Mouse (Mus musculus): Measurements from ENCODE around the gene Prok1. TPM values are rescaled to one million over a fixed set of nuclear protein-coding genes. Genes with fewer than 3 reads are reported as not detected.

Gene Prok1
- 0.04 and 0.13 TPM in 2 replicates for polyA plus RNA-seq (2015; fragmentation: Nextera tagmentation; extraction: Ambion mirVana)

DNA sequence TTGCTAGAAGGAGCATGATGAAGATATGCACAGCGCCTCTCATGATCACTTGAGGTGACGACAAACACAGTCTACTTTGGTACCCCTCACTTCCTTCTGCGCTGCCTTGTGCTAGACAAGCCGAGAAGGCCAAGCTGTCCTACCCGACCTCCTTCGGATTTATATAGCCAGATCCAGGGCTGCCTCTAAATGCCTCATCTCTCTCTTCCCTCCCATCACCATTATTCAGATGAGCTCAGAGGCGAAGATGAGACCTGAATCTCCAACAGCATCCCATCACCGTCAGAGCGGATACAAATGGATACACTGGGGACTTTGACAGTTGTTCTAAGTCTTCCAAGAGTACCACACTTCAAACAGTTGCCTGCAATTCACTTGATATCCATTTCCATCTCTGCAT is at the start of gene Prok1:
Gene Prok1, minus strand, starts transcription at position 101 of the 400 bp plus-strand sequence.
- H3K27ac ChIP-seq (ENCODE audit: low read length) = no peak within 1 kb of the TSS
- no peaks in the 10 kb centered on the region for H3K9me3 ChIP-seq (ENCODE audit: control insufficient read depth, low read length)
- no peak within 1 kb of the TSS for H3K4me3 ChIP-seq (ENCODE audit: low read length)
- 89% methylated on average over 9 of the region's 9 CpGs for WGBS
- no peaks in the 10 kb centered on the region for H3K27me3 ChIP-seq (replicated peaks; ENCODE audit: control insufficient read depth, insufficient read depth, low read length)
- no peak within 1 kb of the TSS for H3K4me2 ChIP-seq (ENCODE audit: low read depth, low read length)
- H3K9ac ChIP-seq (ENCODE audit: low read depth, low read length) = no peak within 1 kb of the TSS
- no peak for ATAC-seq
- H3K4me1 ChIP-seq (ENCODE audit: control insufficient read depth, insufficient read depth, low read length) = no peaks in the 10 kb centered on the region
- no peaks in the 10 kb centered on the region for H3K36me3 ChIP-seq (ENCODE audit: control insufficient read depth, insufficient read depth, low read length)

DNA sequence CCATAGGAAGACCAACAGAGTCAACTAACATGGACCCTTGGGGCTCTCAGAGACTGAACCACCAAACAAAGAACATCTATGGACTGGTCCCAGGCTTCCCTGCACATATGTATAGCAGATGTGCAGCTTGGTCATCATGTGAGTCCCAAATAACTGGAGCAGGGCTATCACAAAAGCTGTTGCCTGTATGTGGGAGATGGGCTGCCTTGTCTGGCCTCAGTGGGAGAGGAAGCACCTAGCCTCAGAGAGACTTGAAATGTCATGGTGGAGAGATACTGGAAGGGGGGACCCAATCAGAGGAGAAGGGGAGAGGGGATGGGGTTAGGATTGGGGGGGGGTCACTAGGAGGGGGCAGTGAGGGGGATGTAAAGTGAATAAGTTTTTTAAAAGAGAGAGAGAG is 47.8 kb upstream of the Prok1 start:
- peaks cover 5% of the 10 kb centered on the region; the same call in 1 of the 2 replicates for H3K36me3 ChIP-seq (ENCODE audit: control insufficient read depth, insufficient read depth, low read length)
- ATAC-seq = no peak
- H3K9ac ChIP-seq (ENCODE audit: low read depth, low read length) = no peak overlapping the region
- H3K9me3 ChIP-seq (ENCODE audit: control insufficient read depth, low read length) = no peaks in the 10 kb centered on the region
- H3K4me2 ChIP-seq (ENCODE audit: low read depth, low read length) = no peak overlapping the region
- H3K27me3 ChIP-seq (replicated peaks; ENCODE audit: control insufficient read depth, insufficient read depth, low read length) = no peaks in the 10 kb centered on the region
- H3K4me1 ChIP-seq (ENCODE audit: control insufficient read depth, insufficient read depth, low read length) = peaks cover 2% of the 10 kb centered on the region; the same call in 1 of the 2 replicates
- no peak overlapping the region for H3K4me3 ChIP-seq (ENCODE audit: low read length)
- no peak overlapping the region for H3K27ac ChIP-seq (ENCODE audit: low read length)

DNA sequence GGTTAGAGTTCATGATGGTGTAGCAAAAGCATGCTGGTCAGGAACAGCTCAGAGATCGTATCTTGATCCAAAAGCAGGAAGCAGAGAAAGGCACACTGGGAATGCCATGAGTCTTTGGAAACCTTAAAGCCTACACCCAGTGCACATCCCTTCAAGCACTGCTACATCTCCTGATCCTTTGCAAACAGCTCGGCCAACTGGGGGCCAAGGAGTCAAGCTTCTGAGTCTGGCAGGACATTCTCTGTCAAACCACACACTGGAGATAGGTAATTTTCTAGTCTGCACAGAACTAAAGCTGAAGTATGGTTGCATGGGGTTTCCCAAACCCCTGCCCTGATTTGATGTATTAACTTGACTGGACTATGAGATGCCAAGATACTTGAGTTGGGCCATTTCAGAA is 46.6 kb upstream of the Prok1 start:
- Histone ChIP-seq H3K36me3 (ENCODE audit: control insufficient read depth, insufficient read depth, low read length) (peaks cover 7% of the 10 kb centered on the region; the same call in 1 of the 2 replicates), H3K4me1 (ENCODE audit: control insufficient read depth, insufficient read depth, low read length) (peaks cover 2% of the 10 kb centered on the region; the same call in 1 of the 2 replicates), H3K27ac (ENCODE audit: low read length) (no peak overlapping the region), H3K4me3 (ENCODE audit: low read length) (no peak overlapping the region), H3K4me2 (ENCODE audit: low read depth, low read length) (no peak overlapping the region), H3K9me3 (ENCODE audit: control insufficient read depth, low read length) (no peaks in the 10 kb centered on the region), H3K27me3 (replicated peaks; ENCODE audit: control insufficient read depth, insufficient read depth, low read length) (no peaks in the 10 kb centered on the region), H3K9ac (ENCODE audit: low read depth, low read length) (no peak overlapping the region)
- ATAC-seq = no peak
- WGBS = 87% methylated on average over 2 of the region's 2 CpGs

DNA sequence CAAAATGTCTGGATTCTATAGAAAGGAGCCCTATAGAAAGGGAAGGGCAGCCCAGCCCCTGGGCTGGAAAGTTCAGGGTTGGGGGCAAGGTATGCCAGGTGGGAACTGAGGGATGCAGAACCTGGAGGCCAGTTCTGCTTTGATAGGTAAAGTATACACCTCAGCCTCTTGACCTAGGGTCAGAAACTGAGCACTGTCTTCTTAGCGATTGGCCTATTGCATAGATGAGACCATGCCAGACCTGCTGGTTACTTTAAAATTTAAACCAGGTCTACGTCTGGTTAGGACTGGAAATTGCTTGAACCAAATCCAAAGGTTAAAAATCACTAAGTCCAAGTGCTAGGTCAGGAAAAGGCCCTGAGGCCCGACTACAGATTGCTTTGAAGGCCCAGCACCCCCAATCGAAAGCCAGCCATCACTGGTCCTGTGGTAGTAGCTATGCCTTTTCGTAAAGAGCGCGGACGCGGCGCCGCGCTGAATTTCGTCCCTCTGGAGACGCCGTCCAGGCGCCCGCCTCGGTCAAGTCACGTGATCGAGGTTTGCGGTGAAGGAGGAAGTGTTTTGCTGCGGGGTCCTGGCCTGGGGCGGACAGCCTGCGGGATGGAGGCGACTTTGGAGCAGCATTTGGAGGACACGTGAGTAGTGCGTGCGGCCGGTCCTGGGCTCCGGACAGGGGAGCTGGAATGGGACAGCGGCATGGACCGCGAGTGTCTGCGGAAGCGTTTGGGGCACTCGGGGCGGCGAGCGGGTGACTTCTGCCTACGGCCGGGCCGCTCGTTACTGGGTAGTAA is 39.2 kb upstream of the Prok1 start, which contains the start of gene Lamtor5:
Gene Lamtor5, plus strand, starts transcription at position 380 of the 791 bp plus-strand sequence.
- WGBS = 3% methylated on average over 43 of the region's 43 CpGs

DNA sequence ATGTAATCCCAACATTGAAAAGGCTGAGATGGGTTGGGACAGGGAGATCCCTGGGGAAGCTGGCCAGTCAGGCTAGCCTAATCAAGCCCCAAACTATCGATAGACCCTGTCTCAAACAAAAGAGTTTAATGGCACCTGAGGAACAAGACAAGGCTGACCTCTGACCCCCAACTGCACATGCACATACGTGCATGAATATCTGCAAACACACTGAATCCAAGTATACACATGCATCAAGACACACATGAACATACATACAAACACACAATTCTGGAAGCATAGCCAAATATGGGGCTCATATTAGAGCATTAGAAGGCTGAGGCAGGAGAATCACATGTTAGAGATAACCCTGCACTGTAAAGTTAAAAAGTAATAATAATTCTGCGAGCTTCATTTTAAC is 37.1 kb upstream of the Prok1 start:
- Histone ChIP-seq H3K36me3 (ENCODE audit: control insufficient read depth, insufficient read depth, low read length) (no peaks in the 10 kb centered on the region), H3K9ac (ENCODE audit: low read depth, low read length) (no peak overlapping the region), H3K27me3 (replicated peaks; ENCODE audit: control insufficient read depth, insufficient read depth, low read length) (no peaks in the 10 kb centered on the region), H3K9me3 (ENCODE audit: control insufficient read depth, low read length) (no peaks in the 10 kb centered on the region), H3K27ac (ENCODE audit: low read length) (no peak overlapping the region), H3K4me2 (ENCODE audit: low read depth, low read length) (no peak overlapping the region), H3K4me3 (ENCODE audit: low read length) (no peak overlapping the region), H3K4me1 (ENCODE audit: control insufficient read depth, insufficient read depth, low read length) (peaks cover 11% of the 10 kb centered on the region)
- WGBS = 84% methylated on average over 3 of the region's 3 CpGs
- no peak for ATAC-seq

More for the DNA sequence above, 39.2 kb upstream of the Prok1 start, which contains the start of gene Lamtor5:
- Histone ChIP-seq H3K9me3 (ENCODE audit: control insufficient read depth, low read length) (no peaks in the 10 kb centered on the region), H3K4me3 (ENCODE audit: low read length) (peak within 1 kb of the TSS; percentile 98), H3K4me1 (ENCODE audit: control insufficient read depth, insufficient read depth, low read length) (peaks cover 11% of the 10 kb centered on the region), H3K36me3 (ENCODE audit: control insufficient read depth, insufficient read depth, low read length) (peaks cover 7% of the 10 kb centered on the region; the same call in 1 of the 2 replicates), H3K27me3 (replicated peaks; ENCODE audit: control insufficient read depth, insufficient read depth, low read length) (no peaks in the 10 kb centered on the region), H3K9ac (ENCODE audit: low read depth, low read length) (peak within 1 kb of the TSS; percentile 88), H3K27ac (ENCODE audit: low read length) (peak within 1 kb of the TSS; percentile 33), H3K4me2 (ENCODE audit: low read depth, low read length) (peak within 1 kb of the TSS; percentile 68)
- peak; percentile 87 for ATAC-seq

DNA sequence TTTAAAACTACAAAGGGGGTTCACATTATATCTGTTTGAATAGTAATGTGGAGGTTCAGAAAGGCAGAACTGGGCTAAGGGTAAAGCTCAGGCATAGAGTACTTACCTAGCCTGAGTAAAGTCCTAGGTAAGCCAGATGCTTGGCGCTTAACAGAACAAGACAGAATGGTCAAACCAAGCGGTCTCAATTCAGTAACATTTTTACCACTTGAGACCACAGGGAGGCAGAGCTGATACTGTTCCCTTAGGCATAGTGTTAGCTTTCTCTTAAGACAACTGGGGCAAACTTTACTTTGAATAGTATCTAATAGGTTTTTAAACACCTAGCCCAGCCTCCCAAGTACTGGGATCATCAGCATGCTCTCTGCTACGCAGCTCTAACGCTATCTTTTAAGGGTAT is 36.5 kb upstream of the Prok1 start:
- no peak overlapping the region for H3K27ac ChIP-seq (ENCODE audit: low read length)
- H3K36me3 ChIP-seq (ENCODE audit: control insufficient read depth, insufficient read depth, low read length) = no peaks in the 10 kb centered on the region
- H3K9ac ChIP-seq (ENCODE audit: low read depth, low read length) = no peak overlapping the region
- WGBS = 58% methylated on average over 4 of the region's 4 CpGs
- H3K4me3 ChIP-seq (ENCODE audit: low read length) = no peak overlapping the region
- no peak for ATAC-seq
- H3K9me3 ChIP-seq (ENCODE audit: control insufficient read depth, low read length) = no peaks in the 10 kb centered on the region
- H3K4me1 ChIP-seq (ENCODE audit: control insufficient read depth, insufficient read depth, low read length) = peaks cover 11% of the 10 kb centered on the region
- no peaks in the 10 kb centered on the region for H3K27me3 ChIP-seq (replicated peaks; ENCODE audit: control insufficient read depth, insufficient read depth, low read length)
- H3K4me2 ChIP-seq (ENCODE audit: low read depth, low read length) = no peak overlapping the region

DNA sequence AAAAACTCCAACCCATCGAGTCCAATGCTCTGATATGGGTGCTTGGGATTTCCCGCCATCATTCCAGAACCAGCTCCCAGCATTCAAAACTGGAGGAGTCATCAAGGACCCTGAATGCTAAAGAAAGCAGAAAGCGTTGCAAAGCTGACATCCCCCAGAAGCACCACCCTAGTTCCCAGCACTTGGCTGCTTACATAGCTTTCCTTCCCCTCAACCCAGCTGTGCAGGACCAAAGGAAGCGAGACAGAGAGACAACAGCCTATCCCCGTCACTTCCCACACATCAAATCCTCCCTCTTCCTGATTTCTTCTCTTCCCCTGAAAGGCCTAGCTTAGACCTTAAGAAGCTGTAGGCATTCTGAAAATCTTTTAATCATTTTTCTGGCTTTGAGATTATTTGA is 35.8 kb upstream of the Prok1 start:
- Histone ChIP-seq H3K27me3 (replicated peaks; ENCODE audit: control insufficient read depth, insufficient read depth, low read length) (no peaks in the 10 kb centered on the region), H3K27ac (ENCODE audit: low read length) (no peak overlapping the region), H3K36me3 (ENCODE audit: control insufficient read depth, insufficient read depth, low read length) (no peaks in the 10 kb centered on the region), H3K4me3 (ENCODE audit: low read length) (no peak overlapping the region), H3K4me1 (ENCODE audit: control insufficient read depth, insufficient read depth, low read length) (peaks cover 9% of the 10 kb centered on the region), H3K9ac (ENCODE audit: low read depth, low read length) (no peak overlapping the region), H3K4me2 (ENCODE audit: low read depth, low read length) (no peak overlapping the region), H3K9me3 (ENCODE audit: control insufficient read depth, low read length) (no peaks in the 10 kb centered on the region)
- WGBS = 58% methylated on average over 5 of the region's 5 CpGs
- ATAC-seq = no peak

DNA sequence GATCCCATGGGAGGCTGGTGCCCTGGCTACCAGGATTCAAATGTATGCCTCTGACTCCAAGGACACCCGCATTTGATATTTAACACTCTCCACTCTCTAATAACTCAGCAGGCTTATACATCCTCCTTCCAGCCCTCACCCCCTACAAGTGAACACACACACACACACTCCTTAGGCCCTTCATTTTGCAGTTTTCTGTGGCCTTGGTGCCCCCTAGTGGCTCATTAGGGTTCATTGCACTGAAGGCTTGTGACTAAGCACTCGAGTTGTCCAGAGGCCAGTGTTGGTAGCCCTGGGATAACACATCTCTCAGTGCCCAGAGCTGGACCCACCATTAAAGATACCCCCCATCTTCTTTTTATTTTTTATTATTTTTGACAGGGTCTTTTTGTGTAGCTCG is 34.3 kb upstream of the Prok1 start:
- ATAC-seq = peak; percentile 52
- Histone ChIP-seq H3K27ac (ENCODE audit: low read length) (no peak overlapping the region), H3K36me3 (ENCODE audit: control insufficient read depth, insufficient read depth, low read length) (no peaks in the 10 kb centered on the region), H3K4me3 (ENCODE audit: low read length) (no peak overlapping the region), H3K27me3 (replicated peaks; ENCODE audit: control insufficient read depth, insufficient read depth, low read length) (no peaks in the 10 kb centered on the region), H3K9me3 (ENCODE audit: control insufficient read depth, low read length) (no peaks in the 10 kb centered on the region), H3K9ac (ENCODE audit: low read depth, low read length) (no peak overlapping the region), H3K4me1 (ENCODE audit: control insufficient read depth, insufficient read depth, low read length) (no peaks in the 10 kb centered on the region; the same call in 1 of the 2 replicates), H3K4me2 (ENCODE audit: low read depth, low read length) (no peak overlapping the region)
- WGBS = 15% methylated on average over 3 of the region's 3 CpGs

DNA sequence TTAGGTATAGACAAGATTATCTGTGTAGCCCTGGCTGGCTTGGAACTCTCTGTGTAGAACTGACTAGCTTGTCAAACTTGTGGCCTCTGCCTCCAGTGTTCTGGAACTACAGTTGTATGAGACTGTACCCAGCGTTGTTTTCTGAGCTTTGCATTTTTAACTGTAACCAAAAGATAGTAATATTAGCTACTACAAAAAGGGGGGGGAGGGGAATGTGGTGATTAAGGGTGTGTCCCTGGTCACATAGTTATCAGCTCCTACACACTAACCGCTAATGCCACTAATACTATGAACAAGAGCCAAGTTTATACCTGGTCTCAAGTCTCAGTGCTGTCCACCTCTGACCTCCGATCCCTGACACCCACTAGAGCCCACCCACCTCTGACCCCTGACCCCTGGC is 32.9 kb upstream of the Prok1 start:
- WGBS = 89% methylated on average over 3 of the region's 3 CpGs

More for the DNA sequence above, 32.9 kb upstream of the Prok1 start:
- H3K9me3 ChIP-seq (ENCODE audit: control insufficient read depth, low read length) = no peaks in the 10 kb centered on the region
- H3K36me3 ChIP-seq (ENCODE audit: control insufficient read depth, insufficient read depth, low read length) = no peaks in the 10 kb centered on the region
- no peak overlapping the region for H3K4me2 ChIP-seq (ENCODE audit: low read depth, low read length)
- no peaks in the 10 kb centered on the region for H3K4me1 ChIP-seq (ENCODE audit: control insufficient read depth, insufficient read depth, low read length)
- no peak overlapping the region for H3K27ac ChIP-seq (ENCODE audit: low read length)
- H3K9ac ChIP-seq (ENCODE audit: low read depth, low read length) = no peak overlapping the region
- ATAC-seq = no peak
- H3K27me3 ChIP-seq (replicated peaks; ENCODE audit: control insufficient read depth, insufficient read depth, low read length) = no peaks in the 10 kb centered on the region
- H3K4me3 ChIP-seq (ENCODE audit: low read length) = no peak overlapping the region
